Mouse (Mus musculus) kidney, postnatal 0 days (tissue): ENCODE measurements at regions not wholly inside any gene's neighbourhood (a gene's known extent, or its start where the extent isn't known, plus 50 kb on each side); places are given as distances from the start of the nearest gene placed in this dataset.

Experiments
- ATAC-seq: fragments of 200-750 bp; cut with Nextera tagmentation; replicated peaks from 2 replicates; pipeline ENCODE4 v1.8.0; 2017; ENCODE audit warnings: low read depth, moderate number of reproducible peaks, moderate TSS enrichment, moderate library complexity; ENCODE audit not compliant: low FRiP score
- DNase-seq: peaks from one replicate; pipeline ENCODE4 v3.0.0-alpha.2; 2016; ENCODE audit warnings: low spot score
- H3K27ac ChIP-seq: fragments of 300-500 bp; sonication (generic); 2 replicates; pipeline ENCODE4 v1.5.1; 2014; ENCODE audit warnings: mild to moderate bottlenecking
- H3K27me3 ChIP-seq: fragments of 300-500 bp; sonication (generic); 2 replicates; pipeline ENCODE4 v1.6.1; 2014; ENCODE audit warnings: low read length, mixed read lengths; ENCODE audit not compliant: insufficient read depth
- H3K36me3 ChIP-seq: fragments of 300-500 bp; sonication (generic); 2 replicates; pipeline ENCODE4 v1.6.1; 2014; ENCODE audit warnings: low read length, mixed read lengths; ENCODE audit not compliant: insufficient read depth
- H3K4me1 ChIP-seq: fragments of 300-500 bp; sonication (generic); replicated peaks from 2 replicates; pipeline ENCODE4 v1.6.1; 2014; ENCODE audit warnings: antibody characterized with exemption, low read length, mixed read lengths; ENCODE audit not compliant: insufficient read depth
- H3K4me2 ChIP-seq: fragments of 300-500 bp; sonication (generic); 2 replicates; pipeline ENCODE4 v1.6.1; 2014; ENCODE audit warnings: mild to moderate bottlenecking, low read length, moderate library complexity, mixed read lengths
- H3K4me3 ChIP-seq: fragments of 300-500 bp; sonication (generic); replicated peaks from 2 replicates; pipeline ENCODE4 v1.5.1; 2014; ENCODE audit warnings: low read depth, low read length
- H3K9ac ChIP-seq: fragments of 300-500 bp; sonication (generic); 2 replicates; pipeline ENCODE4 v1.6.1; 2014; ENCODE audit warnings: low read depth, low read length
- H3K9me3 ChIP-seq: fragments of 300-500 bp; sonication (generic); replicated peaks from 2 replicates; pipeline ENCODE4 v1.6.1; 2016; ENCODE audit warnings: low read length, inconsistent platforms, mixed read lengths
- CTCF ChIP-seq: IDR thresholded peaks from 2 replicates; pipeline ENCODE4 v1.5.1; 2016; ENCODE audit warnings: antibody characterized with exemption, low read depth, mild to moderate bottlenecking, moderate library complexity
- WGBS: fragments of 180-500 bp; shearing (Covaris S2); extraction: QIAGEN DNeasy Blood & Tissue Kit; methylation state at CpG from one replicate; pipeline ENCODE4 v1.1.7; 2014; 5-methylcytosine and 5-hydroxymethylcytosine counted together

DNA sequence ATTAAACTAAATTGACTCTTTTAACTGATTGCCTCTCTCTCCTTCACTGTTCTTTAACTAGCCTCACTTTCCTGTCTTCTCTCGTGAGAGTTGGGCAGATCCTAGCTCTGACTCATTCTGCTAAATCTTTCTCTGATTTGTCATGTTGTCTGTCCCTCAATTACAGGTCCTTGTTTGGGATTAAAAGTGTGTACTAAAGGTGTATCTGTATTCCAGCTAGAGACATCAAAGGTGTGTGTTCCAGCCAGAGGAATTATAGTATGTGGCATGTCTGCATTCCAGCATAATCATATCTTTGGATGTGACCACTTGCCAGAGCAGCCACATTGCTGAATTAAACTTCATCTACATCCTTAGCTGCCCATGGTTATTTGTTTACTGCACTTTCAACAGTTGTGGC is 167.5 kb upstream of the Fam83b start:
- TF ChIP-seq CTCF, result no peak
- H3K36me3 ChIP-seq, result no peaks in the 10 kb centered on the region
- H3K4me1 ChIP-seq, result no peaks in the 10 kb centered on the region
- H3K9me3 ChIP-seq, result no peaks in the 10 kb centered on the region
- no peak overlapping the region for H3K27ac ChIP-seq
- no peak overlapping the region for H3K4me3 ChIP-seq
- H3K9ac ChIP-seq, result no peak overlapping the region
- no peaks in the 10 kb centered on the region for H3K27me3 ChIP-seq
- no peak for DNase-seq
- WGBS, result 54% methylated on average over 1 of the region's 1 CpGs
- ATAC-seq, result no peak
- H3K4me2 ChIP-seq, result no peak overlapping the region

DNA sequence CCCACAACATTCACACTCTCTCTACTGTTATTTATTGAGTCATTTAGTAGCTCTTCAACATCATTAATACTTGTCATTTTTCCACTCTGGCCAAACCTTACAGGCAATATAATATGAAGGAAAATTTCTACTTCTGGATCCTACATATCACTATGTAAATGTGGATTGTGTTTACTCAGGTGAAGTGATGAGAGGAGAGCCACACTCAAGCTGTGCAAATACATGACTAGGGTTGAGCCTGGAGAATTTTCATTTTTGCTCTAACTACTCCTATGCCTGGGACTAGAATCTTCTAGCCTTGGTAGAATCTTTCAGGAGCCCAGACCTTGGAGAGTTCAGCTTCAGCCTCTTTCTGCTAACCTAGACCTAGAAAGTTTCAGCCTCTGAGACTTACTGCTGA is 166.9 kb upstream of the Fam83b start:
- H3K36me3 ChIP-seq, result no peaks in the 10 kb centered on the region
- no peaks in the 10 kb centered on the region for H3K27me3 ChIP-seq
- no peak overlapping the region for H3K4me3 ChIP-seq
- no peak for TF ChIP-seq CTCF
- no peaks in the 10 kb centered on the region for H3K4me1 ChIP-seq
- H3K4me2 ChIP-seq, result no peak overlapping the region
- ATAC-seq (no peak), DNase-seq (no peak)
- no peak overlapping the region for H3K9ac ChIP-seq
- no peak overlapping the region for H3K27ac ChIP-seq
- no peaks in the 10 kb centered on the region for H3K9me3 ChIP-seq

DNA sequence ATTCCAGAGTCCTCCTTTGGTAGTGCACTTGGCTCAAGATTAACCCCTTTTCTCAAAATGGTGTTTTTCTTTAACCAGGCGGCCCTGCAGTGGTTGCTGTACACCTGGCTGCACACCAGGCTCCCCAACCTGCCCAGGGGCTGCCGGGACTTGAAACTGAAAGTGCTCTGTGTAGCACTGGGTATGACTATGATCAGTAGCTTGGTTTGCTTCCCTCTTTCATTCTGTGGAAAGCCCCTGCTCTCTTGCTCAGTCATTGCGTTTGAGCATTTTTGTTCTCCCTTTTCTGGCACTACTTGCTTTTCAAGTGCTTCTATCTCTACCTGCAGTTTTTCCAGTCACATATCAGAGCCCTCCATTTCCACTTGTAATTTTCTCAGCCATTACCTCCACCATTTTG is 156.0 kb upstream of the Fam83b start:
- Histone ChIP-seq H3K4me1 (no peaks in the 10 kb centered on the region), H3K4me3 (no peak overlapping the region), H3K36me3 (no peaks in the 10 kb centered on the region), H3K27me3 (no peaks in the 10 kb centered on the region), H3K9ac (no peak overlapping the region), H3K4me2 (no peak overlapping the region), H3K9me3 (no peaks in the 10 kb centered on the region), H3K27ac (no peak overlapping the region)
- DNase-seq, result no peak
- WGBS, result 64% methylated on average over 3 of the region's 3 CpGs
- no peak for ATAC-seq
- TF ChIP-seq CTCF, result no peak

DNA sequence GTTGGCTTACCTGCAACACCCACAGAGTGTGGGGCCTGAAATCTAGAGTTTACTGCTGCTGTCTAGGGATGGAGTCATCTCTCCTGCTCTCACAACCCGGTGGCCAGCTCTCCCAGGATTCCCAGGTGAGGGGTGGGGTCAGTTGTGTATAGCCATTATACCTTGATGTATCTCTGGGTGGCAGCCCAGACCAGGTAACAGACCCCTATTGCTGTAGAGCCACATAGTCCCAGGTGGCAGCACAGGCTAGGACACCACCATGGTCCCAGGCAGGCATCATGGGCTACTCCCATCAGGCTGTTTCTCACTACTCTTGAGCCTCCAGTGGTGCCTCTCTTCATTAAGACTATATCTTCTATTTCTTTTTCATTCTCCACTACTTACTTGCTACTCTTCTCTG is 148.9 kb upstream of the Fam83b start:
- WGBS, result 74% methylated on average over 1 of the region's 1 CpGs
- Histone ChIP-seq H3K27me3 (no peaks in the 10 kb centered on the region), H3K36me3 (no peaks in the 10 kb centered on the region), H3K4me2 (no peak overlapping the region), H3K9me3 (no peaks in the 10 kb centered on the region), H3K4me1 (no peaks in the 10 kb centered on the region), H3K4me3 (no peak overlapping the region), H3K9ac (no peak overlapping the region), H3K27ac (no peak overlapping the region)
- ATAC-seq, result no peak
- no peak for DNase-seq
- TF ChIP-seq CTCF, result no peak

DNA sequence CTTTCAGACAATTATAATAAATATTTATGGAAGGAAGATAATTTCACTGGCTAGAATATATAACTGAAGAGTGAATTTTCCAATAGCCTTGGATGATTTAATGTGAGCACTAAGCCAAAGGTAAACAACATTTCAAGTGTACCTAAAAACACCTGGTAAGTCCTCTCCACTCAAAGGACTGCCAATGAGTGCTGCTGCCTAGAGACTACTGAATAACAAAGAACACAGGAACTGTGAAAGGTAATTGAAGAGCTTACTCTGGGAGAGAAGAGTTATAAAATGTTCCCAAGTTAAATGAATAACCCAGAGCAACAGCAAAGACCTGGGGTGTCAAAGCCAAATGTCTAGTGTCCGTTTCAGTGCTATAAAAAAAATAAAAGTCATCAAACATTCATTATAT is 139.5 kb upstream of the Fam83b start:
- no peaks in the 10 kb centered on the region for H3K27me3 ChIP-seq
- ATAC-seq (no peak), DNase-seq (no peak)
- H3K4me2 ChIP-seq, result no peak overlapping the region
- H3K9ac ChIP-seq, result no peak overlapping the region
- TF ChIP-seq CTCF, result no peak
- no peaks in the 10 kb centered on the region for H3K4me1 ChIP-seq
- H3K36me3 ChIP-seq, result no peaks in the 10 kb centered on the region
- no peak overlapping the region for H3K4me3 ChIP-seq
- no peaks in the 10 kb centered on the region for H3K9me3 ChIP-seq
- H3K27ac ChIP-seq, result no peak overlapping the region
- 30% methylated on average over 1 of the region's 1 CpGs for WGBS

DNA sequence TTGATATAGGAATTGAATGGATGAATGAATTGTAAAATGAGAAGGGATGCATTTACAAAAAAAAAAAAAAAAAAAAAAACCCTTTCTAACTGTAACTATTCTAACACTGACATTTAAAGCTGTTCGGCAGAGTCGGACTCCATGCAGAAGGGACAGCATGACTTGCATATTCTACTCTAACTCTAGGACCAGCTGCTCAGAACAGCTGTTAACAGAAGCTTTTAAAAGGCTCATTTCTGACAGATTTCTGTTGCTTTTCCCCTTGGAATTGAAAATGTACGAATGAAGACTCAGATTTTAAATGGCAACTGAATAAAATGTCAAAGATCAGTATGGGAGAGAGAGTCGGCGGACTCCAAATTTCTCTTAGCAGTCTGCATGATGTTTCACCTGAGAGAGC is 138.9 kb upstream of the Fam83b start:
- WGBS, result 81% methylated on average over 5 of the region's 5 CpGs
- Histone ChIP-seq H3K27me3 (no peaks in the 10 kb centered on the region), H3K4me3 (no peak overlapping the region), H3K9ac (no peak overlapping the region), H3K4me2 (no peak overlapping the region), H3K4me1 (no peaks in the 10 kb centered on the region), H3K9me3 (no peaks in the 10 kb centered on the region), H3K36me3 (no peaks in the 10 kb centered on the region), H3K27ac (no peak overlapping the region)
- no peak for TF ChIP-seq CTCF
- ATAC-seq (no peak), DNase-seq (no peak)

DNA sequence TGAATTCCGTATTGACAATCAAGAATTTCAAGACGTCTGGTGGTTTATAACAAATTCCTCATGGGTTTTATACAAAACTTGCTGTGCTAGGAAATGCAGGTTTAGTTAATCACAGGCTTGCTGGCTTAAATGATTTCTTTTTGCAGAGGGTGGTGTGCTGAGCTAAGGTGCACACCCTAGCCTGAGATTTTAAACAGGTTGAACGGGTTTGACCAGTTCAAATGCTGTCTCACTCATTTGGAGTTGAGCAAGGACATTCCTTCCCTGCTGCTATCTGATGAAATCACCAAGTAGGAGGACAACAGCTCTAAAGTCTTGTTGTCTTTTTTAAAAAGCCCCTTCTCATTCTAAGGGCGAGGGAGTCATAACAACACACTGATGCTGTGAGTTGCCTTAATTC is 128.6 kb upstream of the Fam83b start:
- Histone ChIP-seq H3K27ac (no peak overlapping the region), H3K4me3 (no peak overlapping the region), H3K9me3 (no peaks in the 10 kb centered on the region), H3K4me1 (no peaks in the 10 kb centered on the region), H3K36me3 (no peaks in the 10 kb centered on the region), H3K9ac (no peak overlapping the region), H3K4me2 (no peak overlapping the region), H3K27me3 (no peaks in the 10 kb centered on the region)
- no peak for TF ChIP-seq CTCF
- no peak for DNase-seq
- ATAC-seq, result no peak
- WGBS, result 62% methylated on average over 4 of the region's 4 CpGs
